Mouse (Mus musculus) testis, postnatal 14 days (tissue): ENCODE results near the gene Nek1.
"Not testable (repeated sequence)": the region's sequence is repeated elsewhere in the genome, so short reads cannot be mapped to it uniquely, and the experiment has no call there.

ENCODE experiments used
- DNase-seq: peaks from one replicate; pipeline ENCODE4 v3.0.0; 2021; ENCODE audit warnings: low spot score

Nek1 gene

DNA sequence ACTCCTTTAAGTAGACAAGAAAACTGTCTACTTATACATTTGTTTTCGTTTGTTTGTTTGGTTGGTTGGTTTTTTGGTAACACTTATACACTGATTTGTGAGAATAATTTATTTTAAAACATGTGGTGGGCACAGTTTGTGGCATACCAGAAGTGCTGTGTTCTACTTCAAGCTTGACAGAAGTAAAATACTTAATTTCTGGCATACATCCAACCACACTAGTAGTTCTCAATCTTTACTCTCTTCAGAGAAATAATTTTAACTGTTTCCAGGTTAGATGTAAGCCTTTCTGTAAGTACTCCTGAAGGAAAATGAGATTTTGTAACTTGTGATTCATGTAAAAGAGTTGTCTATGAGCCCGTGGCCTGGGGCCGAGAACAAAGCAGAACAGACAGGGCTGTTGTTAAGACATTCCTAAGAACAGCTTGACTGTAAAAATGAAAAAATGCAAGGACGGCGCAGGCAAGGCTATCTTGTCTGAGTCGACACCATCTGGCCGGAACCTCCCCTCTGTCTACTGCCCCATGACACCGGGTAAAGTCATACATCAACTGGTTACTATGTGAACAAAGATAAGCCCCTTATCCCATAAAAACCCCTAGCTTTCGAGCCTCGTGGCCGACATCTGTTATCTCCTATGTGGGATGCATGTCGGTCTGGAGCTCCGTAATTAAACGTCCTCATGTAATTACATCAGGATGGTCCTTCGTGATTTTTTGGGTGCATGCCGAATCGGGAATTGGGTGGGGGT, 8.6 kb upstream of the Nek1 start:
- DNase-seq, result not testable (repeated sequence)

DNA sequence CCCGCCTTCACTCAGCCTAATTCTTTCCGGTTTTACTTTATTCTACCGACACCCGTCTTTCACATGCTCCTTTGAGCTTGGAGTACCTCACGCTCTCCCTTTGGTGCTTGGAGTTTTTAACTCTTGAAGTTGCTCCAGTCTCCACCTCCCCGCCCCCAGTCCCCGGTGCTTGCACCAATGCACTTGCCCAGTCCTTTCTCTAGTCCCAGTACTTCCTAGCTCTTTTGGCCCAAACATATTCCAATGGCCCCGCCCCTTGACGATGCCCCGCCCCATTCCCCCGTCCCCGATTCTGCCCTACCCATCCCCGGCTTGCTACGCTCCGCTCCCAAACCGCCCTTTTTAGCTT, 460 bp upstream of the Nek1 start:
- no peak for DNase-seq

DNA sequence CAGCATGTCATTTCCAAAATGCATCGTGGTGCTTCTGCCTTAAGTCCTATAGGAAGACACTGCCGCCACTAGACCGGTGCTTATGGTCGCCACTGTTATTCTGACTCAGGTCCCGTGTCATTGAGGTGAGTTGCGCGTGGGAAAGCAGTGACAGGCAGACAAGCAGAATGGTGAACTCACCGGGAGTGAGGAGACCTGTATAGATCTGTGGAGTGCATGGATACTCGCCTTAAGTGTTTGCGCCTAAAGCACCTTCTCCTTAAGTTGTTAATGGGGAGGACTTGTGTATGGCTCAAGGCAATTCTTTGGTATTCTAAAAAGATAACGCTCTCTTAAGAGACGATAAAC, 618 bp downstream of the Nek1 start:
- no peak for DNase-seq

DNA sequence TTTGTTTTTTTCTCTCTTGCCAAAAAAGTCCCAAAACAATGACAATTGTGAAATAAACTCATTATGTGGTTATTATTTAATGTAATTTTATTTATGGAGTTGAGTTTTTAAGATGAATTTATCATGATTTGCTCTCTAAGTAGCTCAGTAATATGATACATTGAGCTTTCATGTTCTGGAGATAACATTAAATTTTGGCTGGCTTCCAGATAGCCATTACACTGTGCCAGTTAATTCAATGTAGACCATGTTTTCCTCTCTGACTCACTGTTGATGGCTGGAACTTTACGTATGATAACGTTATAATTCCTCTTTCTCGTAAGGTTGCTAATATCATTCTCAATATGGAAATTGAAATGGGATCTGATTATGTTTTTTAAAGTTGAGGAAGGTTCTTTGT, 3.5 kb downstream of the Nek1 start:
- no peak for DNase-seq

DNA sequence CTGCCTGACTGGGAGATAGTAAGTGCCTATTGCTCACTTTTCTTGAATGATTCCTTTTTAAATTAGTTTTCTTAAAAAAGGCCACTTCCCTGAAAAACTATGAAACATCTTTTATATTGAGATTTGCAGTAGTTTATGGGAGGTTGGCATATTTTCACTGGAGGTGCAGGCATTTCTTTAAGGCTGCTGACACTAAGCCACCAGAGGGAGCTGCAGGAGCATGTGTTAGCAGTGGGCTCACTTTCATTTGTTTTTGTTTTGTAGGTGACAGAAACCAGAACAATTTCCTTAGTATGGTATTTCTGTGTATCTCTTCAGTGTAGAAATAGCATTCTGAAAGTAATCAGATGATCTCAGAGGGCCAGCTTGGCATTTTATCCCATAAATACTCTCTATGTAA, 49.0 kb downstream of the Nek1 start:
- no peak for DNase-seq

DNA sequence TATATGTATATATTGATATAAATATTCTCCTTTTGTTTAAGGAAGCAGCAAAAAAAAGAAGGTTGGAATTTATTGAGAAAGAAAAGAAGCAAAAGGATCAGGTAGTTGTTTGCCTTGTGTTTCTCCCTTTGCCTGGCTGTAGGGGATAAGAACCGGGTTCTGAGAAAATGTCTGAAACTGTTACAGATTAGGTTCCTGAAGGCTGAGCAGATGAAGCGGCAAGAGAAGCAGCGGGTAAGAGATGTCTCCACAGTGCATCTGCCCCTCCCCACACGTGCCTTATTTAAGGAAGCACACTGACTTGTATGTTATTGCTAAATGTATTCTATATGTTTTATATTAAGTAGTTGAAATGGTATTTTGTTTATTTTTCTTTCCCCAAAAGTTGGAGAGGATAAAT, 50.9 kb downstream of the Nek1 start:
- DNase-seq, result no peak

DNA sequence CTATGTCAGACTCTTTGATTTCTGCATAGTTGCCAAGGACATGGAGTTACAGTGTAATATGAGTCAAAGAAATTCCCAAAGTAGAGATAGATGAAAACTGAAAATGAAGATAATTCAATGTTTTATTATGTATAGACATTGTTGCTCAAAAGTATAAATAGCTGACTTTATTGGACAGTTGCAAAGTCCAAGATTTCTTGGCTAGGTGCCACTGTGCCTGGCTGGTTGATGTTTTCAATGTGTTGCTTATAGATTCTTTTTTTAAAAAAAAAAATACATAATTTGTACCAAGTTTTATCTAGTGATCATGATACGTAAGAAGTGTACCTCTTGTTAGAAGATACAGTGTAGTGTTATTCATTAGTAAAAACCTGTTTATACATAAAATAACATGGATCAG, 53.8 kb downstream of the Nek1 start:
- no peak for DNase-seq

DNA sequence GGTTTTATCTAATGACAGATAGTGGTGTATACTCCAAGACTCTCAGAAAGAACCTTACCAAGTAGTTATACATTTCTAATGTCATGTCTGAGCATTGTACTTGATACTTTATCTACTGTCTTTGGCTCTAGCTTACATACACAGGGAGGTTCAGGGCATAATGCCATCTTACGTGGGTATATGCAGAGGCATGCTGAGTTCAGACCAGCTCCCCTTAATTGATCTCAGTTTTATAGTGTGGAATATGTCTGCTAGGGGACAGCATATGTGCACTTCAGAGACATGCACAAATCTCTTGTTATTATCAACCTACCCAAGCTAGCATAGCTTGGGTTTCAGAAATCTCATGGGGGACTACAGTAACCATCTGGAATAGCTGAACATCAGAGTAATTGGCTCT, 60.0 kb downstream of the Nek1 start:
- DNase-seq, result no peak

DNA sequence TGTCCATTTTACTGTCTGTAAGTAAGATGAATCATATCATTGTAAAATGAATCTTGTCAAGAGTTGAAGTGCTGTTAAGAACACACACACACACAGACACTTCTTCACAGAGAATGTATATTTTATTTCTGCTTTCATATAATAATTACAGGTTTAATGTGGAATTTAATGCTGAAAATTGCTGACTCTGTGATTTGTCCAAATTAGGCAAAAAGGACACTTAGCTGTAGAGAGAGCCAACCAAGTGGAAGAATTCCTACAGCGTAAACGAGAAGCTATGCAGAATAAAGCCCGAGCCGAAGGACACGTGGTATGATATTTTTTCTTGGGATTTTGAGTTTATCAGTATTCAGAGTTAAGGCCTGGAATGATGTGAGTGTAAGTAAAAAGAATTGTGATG, 61.3 kb downstream of the Nek1 start:
- no peak for DNase-seq

DNA sequence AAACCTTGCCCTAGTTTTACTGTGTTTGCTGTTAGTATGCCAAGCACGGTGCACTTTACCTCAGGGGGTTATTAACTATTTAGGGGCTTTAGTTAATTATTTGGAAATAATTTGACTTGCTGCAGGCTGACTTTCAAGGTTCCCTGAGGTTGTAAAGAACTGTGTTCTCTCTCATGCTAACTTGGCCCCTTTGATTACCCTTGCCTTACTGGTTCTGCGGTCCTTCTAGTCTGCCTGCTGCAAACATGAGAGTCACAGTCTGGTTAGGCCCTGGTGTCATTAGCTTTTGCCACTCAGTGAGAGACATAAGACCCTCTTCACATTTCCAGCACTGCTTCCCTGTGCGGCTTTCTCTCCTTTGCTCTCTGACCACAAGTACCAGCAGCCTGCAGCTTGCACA, 64.0 kb downstream of the Nek1 start:
- DNase-seq, result no peak

DNA sequence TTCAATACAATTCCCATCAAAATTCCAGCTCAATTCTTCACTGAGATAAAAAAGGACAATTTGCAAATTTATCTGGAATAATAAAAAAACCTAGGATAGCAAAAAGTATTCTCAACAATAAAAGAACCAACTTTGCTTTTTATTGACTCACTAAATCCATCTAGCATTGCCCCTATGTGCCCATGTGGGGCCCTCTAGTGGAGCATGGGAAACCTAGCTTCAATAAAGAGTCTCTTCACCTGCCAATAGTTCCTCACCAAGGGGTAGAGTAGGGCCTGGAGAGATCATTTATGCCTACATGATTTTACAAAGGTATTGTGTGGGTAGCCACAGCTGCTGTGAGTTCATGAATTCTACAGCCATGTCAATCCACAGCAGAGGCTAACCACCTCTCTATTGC, 66.1 kb downstream of the Nek1 start:
- no peak for DNase-seq

DNA sequence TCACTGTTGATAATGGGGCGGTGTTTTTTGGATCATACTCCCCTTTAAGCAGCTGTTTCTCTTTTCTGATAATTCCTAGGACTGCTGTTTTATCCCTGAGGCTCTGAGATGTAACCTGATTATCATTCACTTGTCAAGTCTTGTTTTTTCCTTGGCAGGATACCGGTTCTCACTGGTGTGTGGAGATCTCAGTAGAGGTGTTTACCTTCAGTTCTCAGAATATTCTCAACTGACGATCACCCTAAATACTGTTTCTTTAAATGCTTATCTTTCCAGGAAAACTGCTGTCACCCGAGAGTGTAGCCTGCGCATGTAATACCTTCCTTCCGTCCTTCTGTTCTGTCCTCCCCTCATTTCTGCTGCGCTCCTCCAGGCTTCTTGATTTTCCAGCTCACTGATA, 67.4 kb downstream of the Nek1 start:
- DNase-seq, result no peak

DNA sequence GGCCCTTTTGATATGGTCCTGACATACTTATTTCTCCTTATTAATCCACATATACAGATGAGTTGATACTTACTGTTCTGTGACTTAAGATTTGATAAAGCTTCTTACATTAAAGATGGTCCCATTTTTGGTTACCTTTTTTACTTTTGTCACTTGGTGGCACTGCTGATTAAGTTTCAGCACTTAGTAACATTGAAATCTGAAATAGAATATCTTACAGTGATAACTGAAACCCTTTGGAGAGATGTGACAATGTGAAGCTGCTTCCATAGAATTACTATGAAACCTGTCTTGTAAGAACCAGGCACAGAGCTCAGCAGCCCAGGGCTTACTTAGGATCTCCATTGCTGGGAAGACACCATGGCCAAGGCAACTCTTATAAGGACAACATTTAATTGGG, 82.1 kb downstream of the Nek1 start:
- no peak for DNase-seq

DNA sequence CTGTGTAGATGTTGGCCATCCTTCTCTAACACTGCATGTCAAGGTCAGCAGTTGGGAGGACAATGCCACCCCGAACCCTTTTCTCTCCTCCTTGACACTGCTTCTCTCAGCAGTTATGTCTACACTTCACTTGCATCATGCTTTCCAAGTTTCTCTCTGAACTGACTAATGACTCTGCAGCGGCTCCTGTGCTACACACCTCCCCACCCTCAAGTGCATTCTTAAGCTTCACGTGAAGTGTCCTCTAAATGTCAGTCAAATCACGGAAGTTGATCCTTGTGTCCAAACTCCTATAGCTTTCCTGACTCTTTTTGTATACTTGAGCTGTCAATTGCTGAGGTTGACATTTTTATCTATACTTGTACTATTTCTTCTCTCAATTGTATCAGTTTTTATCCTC, 117.5 kb downstream of the Nek1 start:
- no peak for DNase-seq

DNA sequence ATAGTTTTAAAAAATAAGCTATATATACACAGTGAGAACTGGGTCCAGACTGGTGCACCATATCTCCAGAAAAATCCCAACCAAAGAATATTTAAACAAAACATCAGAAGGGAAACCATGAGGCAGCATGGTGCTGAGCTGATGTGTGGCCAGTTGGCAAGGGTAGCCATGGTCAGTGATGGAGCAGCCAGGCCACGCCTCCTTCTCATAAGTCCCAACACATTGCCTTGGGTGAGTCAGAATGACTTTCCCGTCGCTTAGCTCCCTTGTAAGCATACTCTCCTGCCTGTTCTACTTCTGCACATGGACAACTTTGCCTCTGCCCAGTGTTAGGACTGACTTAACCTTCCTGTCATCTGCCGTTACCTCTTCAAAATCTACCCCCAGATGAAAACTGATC, 118.9 kb downstream of the Nek1 start:
- DNase-seq, result no peak

DNA sequence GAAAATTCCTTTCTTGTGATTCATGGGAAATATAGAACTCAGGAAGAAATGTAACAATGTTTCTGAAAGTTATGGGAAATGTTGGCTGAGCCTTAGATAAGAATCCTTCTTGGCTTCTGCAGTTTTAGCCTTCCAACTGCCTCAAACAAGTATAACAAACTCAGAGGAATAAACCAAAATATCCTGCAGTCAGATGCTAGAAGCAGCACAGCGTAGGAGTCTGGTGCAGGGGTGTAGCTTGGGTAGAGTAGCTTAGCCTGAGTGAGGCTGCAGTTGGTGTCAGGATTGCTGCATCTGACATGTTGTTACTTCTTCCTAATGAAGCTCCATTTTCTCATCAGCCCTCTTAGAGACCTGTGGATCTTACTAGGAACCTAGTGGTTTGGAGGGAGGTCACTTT, 128.6 kb downstream of the Nek1 start:
- DNase-seq, result no peak

DNA sequence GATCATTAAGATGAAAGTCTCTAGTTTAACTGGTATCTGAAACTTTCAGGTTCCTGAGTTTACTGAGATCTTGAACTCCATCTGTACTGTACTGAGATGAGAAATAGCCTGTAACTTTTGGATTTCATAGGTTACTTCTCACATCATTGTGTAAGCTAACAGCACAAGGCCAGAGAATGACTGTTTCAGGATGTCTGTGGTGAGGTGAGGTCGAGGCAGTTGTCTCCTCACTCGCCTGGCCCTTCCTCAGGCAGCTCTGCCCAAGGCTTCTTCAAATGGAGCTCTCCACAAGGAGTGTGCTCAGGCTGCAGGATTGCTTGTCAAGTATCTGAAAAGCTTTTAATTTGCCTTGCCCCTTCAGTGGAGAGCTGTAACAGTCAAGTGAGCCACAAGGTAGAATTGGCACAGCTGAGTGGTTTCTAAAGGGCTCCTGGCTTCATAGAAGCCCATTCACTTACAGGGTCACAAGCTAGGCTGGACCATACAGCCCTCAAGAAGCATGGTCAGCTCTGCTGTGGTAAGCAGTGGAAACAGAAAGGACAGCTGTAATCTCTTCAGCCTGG, 134.4 kb downstream of the Nek1 start:
- no peak for DNase-seq

DNA sequence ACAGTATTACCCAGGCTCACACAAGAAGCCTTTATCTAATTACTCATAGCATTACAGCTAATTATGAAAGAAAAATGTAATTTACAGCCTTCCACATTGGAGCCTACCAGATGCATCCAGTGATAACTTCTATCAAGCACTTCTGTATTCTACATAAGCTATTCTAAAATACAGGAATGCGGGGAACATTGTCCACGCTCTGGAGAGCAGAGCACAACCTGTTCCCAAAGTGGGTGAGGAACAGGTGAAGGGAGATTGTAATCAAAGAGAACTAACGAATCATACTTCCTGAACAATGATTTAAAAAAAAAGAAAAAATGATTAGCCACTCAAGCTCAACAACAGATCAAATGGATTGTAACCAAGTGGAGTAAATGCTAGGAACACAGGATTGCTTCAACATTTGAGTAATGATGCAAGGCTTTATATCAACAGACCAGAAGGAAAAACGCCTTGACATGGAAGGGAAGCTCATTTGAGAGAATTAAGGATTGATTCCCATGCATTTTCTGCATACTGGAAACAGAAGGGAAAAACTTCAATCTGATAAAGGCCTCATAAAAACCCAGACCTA, 139.7 kb downstream of the Nek1 start:
- no peak for DNase-seq

DNA sequence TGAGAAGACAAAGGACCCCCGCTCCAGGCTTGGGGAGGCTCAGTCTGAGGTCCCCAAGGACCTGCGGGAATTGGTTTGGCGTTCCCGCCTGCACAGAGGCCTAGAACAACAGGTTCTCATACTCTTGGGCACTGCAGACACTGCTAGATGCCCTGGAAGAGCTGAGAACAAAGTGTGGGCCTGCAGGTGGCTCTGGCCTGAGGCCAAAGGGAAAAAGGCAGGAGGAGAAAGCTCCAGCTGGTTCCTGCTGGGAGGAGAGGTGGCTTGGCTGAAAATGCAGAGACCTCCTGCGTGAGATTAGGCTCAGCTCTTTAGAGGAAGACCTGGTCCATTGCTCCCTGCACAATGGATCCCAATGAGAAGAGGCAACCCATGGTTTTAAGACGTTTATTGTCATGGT, 148.9 kb downstream of the Nek1 start:
- DNase-seq, result no peak

DNA sequence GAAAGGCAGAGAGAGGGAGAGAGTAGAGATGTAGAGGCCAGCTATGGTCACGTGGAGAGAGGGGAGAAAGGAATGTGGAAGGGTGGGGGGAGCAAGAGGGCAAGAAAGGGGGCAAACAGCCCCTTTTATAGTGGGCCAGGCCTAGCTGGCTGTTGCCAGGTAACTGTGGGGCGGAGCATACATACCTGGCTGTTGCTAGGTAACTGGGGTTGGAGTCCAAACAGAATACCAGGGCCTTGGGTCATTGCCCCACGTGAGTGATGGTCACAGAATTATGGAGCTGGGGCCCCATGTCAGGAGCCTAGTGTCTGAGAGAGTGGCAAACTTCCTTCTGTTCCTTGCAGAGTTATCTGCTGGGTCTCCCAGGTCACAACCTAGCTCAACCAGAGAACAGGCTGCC, 149.3 kb downstream of the Nek1 start:
- DNase-seq, result no peak

DNA sequence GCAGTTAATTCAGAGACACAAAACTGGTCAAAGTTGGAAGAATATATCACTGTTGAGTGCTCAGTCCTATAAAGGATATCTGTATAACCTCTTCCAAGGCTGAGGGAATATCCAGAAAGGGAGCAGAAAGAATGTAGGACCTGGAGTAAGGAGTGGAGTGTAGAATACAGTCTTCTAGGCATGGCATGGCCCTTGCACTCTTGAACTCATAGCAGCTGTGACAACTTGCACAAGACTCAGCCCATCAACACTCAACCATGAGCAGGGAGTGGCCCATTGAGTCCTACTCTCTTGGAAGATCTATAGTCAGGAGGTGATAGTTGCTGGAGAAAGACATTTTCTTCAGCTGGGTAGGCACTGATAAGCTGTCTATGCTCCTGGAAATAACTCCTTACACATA, 149.8 kb downstream of the Nek1 start:
- DNase-seq, result no peak

DNA sequence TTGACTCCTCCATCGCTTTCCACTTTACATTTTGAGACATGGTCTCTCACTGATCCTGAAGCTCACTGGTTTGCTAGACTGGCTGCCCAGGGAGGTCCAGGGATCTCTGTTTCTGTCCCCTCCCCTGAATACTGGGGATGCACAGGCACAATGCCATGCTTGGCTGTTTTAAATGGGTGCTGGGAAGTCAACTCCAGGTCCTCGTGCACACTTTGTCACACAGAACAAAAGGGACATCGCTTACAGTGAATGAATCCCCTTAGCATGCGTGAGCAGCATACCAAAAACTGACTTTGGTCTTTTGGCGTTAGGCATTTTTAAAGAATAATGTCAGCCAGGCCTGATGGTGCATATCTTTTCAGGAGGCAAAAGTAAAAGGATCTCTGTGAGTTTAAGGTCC, 155.7 kb downstream of the Nek1 start:
- no peak for DNase-seq

DNA sequence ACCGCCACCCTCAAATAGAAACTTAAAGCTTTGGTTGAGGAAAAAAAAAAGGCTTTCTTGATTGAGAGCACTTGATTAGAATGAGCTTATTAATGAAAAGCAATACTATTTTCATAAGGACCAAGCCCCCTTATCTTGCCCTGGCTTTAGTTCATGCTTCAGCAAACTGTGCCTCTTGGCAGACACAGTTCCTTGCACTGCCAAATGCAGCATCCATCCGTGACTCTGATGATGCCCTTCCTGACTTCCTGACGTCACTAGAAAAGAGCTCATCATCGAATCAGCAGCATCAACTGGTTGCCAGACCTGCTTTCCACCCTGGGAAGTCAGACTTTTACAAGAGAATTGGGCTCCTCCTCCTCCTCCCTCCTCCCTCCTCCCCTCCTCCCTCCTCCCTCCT, 157.6 kb downstream of the Nek1 start:
- no peak for DNase-seq

DNA sequence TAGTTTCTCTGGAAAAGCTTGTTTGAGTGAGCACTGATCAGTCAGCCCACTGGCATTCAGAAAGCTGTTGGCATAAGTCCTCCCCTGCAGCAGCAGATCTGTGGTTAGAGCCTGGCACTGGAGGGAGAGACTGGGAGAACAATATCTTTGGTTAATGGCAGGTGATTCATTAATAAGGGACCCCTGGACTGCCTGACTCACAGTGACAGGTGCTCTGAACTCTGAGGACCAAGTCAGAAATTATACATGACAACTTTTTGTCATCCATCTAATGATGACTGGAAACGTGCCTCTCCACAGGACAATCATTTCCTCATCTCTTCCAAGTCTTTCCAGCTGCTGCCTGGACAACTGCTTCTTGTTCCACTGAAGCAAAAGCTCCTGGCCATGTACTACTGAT, 163.4 kb downstream of the Nek1 start:
- DNase-seq, result no peak
